Mouse (Mus musculus): Measurements from ENCODE around the gene Chn2. TPM values are rescaled to one million over a fixed set of nuclear protein-coding genes. Genes with fewer than 3 reads are reported as not detected.
A peak's percentile ranks its signal among the peaks of the same experiment; 100 is the strongest.

Chn2 gene
- polyA plus RNA-seq, 1 experiment = 22.8 TPM

GRCm38 (mm10) chr6:54030351-54030750 is 9.0 kb upstream of the Chn2 start:
- H3K4me3 ChIP-seq (ENCODE audit: insufficient read depth, low read depth, low read length) = no peak overlapping the region
- no peak for DNase-seq

GRCm38 (mm10) chr6:54030776-54031175 is 8.6 kb upstream of the Chn2 start:
- Histone ChIP-seq H3K27me3 (replicated peaks; ENCODE audit: control insufficient read depth, insufficient read depth, low read length) (no peaks in the 10 kb centered on the region), H3K4me1 (ENCODE audit: control insufficient read depth, insufficient read depth, low read length) (peaks cover 5% of the 10 kb centered on the region; the same call in 1 of the 2 replicates), H3K27ac (ENCODE audit: insufficient read depth, low read depth, low read length) (no peak overlapping the region), H3K36me3 (ENCODE audit: control insufficient read depth, insufficient read depth, low read length) (no peaks in the 10 kb centered on the region), H3K4me3 (ENCODE audit: insufficient read depth, low read depth, low read length) (no peak overlapping the region)
- TF ChIP-seq POLR2A (IDR thresholded peaks at IDR 0.05; ENCODE audit: low read depth, low read length) (no peak), CTCF (conservative IDR thresholded peaks at IDR 0.05; ENCODE audit: insufficient read depth, insufficient read length, low read depth, low read length) (no peak)
- WGBS = 84% methylated on average over 3 of the region's 3 CpGs
- no peak for DNase-seq

More at GRCm38 (mm10) chr6:54030351-54030750, 9.0 kb upstream of the Chn2 start:
- Histone ChIP-seq H3K4me1 (ENCODE audit: control insufficient read depth, insufficient read depth, low read length) (peaks cover 5% of the 10 kb centered on the region; the same call in 1 of the 2 replicates), H3K36me3 (ENCODE audit: control insufficient read depth, insufficient read depth, low read length) (no peaks in the 10 kb centered on the region), H3K27me3 (replicated peaks; ENCODE audit: control insufficient read depth, insufficient read depth, low read length) (no peaks in the 10 kb centered on the region), H3K27ac (ENCODE audit: insufficient read depth, low read depth, low read length) (no peak overlapping the region)
- no peak for TF ChIP-seq POLR2A (IDR thresholded peaks at IDR 0.05; ENCODE audit: low read depth, low read length)
- no peak for TF ChIP-seq CTCF (conservative IDR thresholded peaks at IDR 0.05; ENCODE audit: insufficient read depth, insufficient read length, low read depth, low read length)

- 5% methylated on average over 9 of the region's 9 CpGs for WGBS
- TF ChIP-seq CTCF (conservative IDR thresholded peaks at IDR 0.05; ENCODE audit: insufficient read depth, insufficient read length, low read depth, low read length) = peak; percentile 85
- no peak for TF ChIP-seq POLR2A (IDR thresholded peaks at IDR 0.05; ENCODE audit: low read depth, low read length)
- H3K4me3 ChIP-seq (ENCODE audit: insufficient read depth, low read depth, low read length) = no peak overlapping the region
- peaks cover 7% of the 10 kb centered on the region; the same call in 1 of the 2 replicates for H3K4me1 ChIP-seq (ENCODE audit: control insufficient read depth, insufficient read depth, low read length)
- H3K27me3 ChIP-seq (replicated peaks; ENCODE audit: control insufficient read depth, insufficient read depth, low read length) = no peaks in the 10 kb centered on the region
- DNase-seq = peak; percentile 86
- H3K27ac ChIP-seq (ENCODE audit: insufficient read depth, low read depth, low read length) = peak overlapping the region; percentile 33; the same call in 1 of the 2 replicates
- no peaks in the 10 kb centered on the region for H3K36me3 ChIP-seq (ENCODE audit: control insufficient read depth, insufficient read depth, low read length)
Measured at GRCm38 (mm10) chr6:54034471-54034870, 4.9 kb upstream of the Chn2 start.

- DNase-seq = peak; percentile 90
- peaks cover 7% of the 10 kb centered on the region; the same call in 1 of the 2 replicates for H3K4me1 ChIP-seq (ENCODE audit: control insufficient read depth, insufficient read depth, low read length)
- 50% methylated on average over 3 of the region's 3 CpGs for WGBS
- no peak overlapping the region for H3K4me3 ChIP-seq (ENCODE audit: insufficient read depth, low read depth, low read length)
- H3K36me3 ChIP-seq (ENCODE audit: control insufficient read depth, insufficient read depth, low read length) = no peaks in the 10 kb centered on the region
- H3K27me3 ChIP-seq (replicated peaks; ENCODE audit: control insufficient read depth, insufficient read depth, low read length) = no peaks in the 10 kb centered on the region
- H3K27ac ChIP-seq (ENCODE audit: insufficient read depth, low read depth, low read length) = peak overlapping the region; percentile 61
- TF ChIP-seq CTCF (conservative IDR thresholded peaks at IDR 0.05; ENCODE audit: insufficient read depth, insufficient read length, low read depth, low read length) (no peak), POLR2A (IDR thresholded peaks at IDR 0.05; ENCODE audit: low read depth, low read length) (no peak)
Measured at GRCm38 (mm10) chr6:54035548-54035947, 3.8 kb upstream of the Chn2 start.

GRCm38 (mm10) chr6:54038866-54039265 is 488 bp upstream of the Chn2 start:
- no peak for TF ChIP-seq POLR2A (IDR thresholded peaks at IDR 0.05; ENCODE audit: low read depth, low read length)
- TF ChIP-seq CTCF (conservative IDR thresholded peaks at IDR 0.05; ENCODE audit: insufficient read depth, insufficient read length, low read depth, low read length) = no peak
- Histone ChIP-seq H3K4me3 (ENCODE audit: insufficient read depth, low read depth, low read length) (peak overlapping the region; percentile 69), H3K27ac (ENCODE audit: insufficient read depth, low read depth, low read length) (peak overlapping the region; percentile 51; the same call in 1 of the 2 replicates), H3K27me3 (replicated peaks; ENCODE audit: control insufficient read depth, insufficient read depth, low read length) (no peaks in the 10 kb centered on the region), H3K4me1 (ENCODE audit: control insufficient read depth, insufficient read depth, low read length) (peaks cover 14% of the 10 kb centered on the region), H3K36me3 (ENCODE audit: control insufficient read depth, insufficient read depth, low read length) (no peaks in the 10 kb centered on the region)
- 30% methylated on average over 10 of the region's 10 CpGs for WGBS
- DNase-seq = no peak

- Histone ChIP-seq H3K27ac (ENCODE audit: insufficient read depth, low read depth, low read length) (peak overlapping the region; percentile 70), H3K4me1 (ENCODE audit: control insufficient read depth, insufficient read depth, low read length) (peaks cover 13% of the 10 kb centered on the region), H3K27me3 (replicated peaks; ENCODE audit: control insufficient read depth, insufficient read depth, low read length) (no peaks in the 10 kb centered on the region), H3K36me3 (ENCODE audit: control insufficient read depth, insufficient read depth, low read length) (no peaks in the 10 kb centered on the region), H3K4me3 (ENCODE audit: insufficient read depth, low read depth, low read length) (peak overlapping the region; percentile 69)
- TF ChIP-seq CTCF (conservative IDR thresholded peaks at IDR 0.05; ENCODE audit: insufficient read depth, insufficient read length, low read depth, low read length) (no peak), POLR2A (IDR thresholded peaks at IDR 0.05; ENCODE audit: low read depth, low read length) (peak; percentile 46)
- DNase-seq = peak; percentile 83
- WGBS = 1% methylated on average over 52 of the region's 62 CpGs
Measured at GRCm38 (mm10) chr6:54039805-54040447, 572 bp downstream of the Chn2 start.

- Histone ChIP-seq H3K27ac (ENCODE audit: insufficient read depth, low read depth, low read length) (peak overlapping the region; percentile 7; the same call in 1 of the 2 replicates), H3K4me1 (ENCODE audit: control insufficient read depth, insufficient read depth, low read length) (peaks cover 10% of the 10 kb centered on the region), H3K4me3 (ENCODE audit: insufficient read depth, low read depth, low read length) (peak overlapping the region; percentile 69), H3K36me3 (ENCODE audit: control insufficient read depth, insufficient read depth, low read length) (no peaks in the 10 kb centered on the region), H3K27me3 (replicated peaks; ENCODE audit: control insufficient read depth, insufficient read depth, low read length) (no peaks in the 10 kb centered on the region)
- DNase-seq = no peak
- TF ChIP-seq CTCF (conservative IDR thresholded peaks at IDR 0.05; ENCODE audit: insufficient read depth, insufficient read length, low read depth, low read length) = no peak
- no peak for TF ChIP-seq POLR2A (IDR thresholded peaks at IDR 0.05; ENCODE audit: low read depth, low read length)
- 23% methylated on average over 9 of the region's 9 CpGs for WGBS
Measured at GRCm38 (mm10) chr6:54040448-54040844, 1.1 kb downstream of the Chn2 start.

Data from kidney, adult 2 months (tissue).